Mouse (Mus musculus) kidney, postnatal 14 days (tissue): ENCODE measurements around the gene 2310061I04Rik.

Experiments
- DNase-seq: peaks from one replicate; pipeline ENCODE4 v3.0.0; 2022; ENCODE audit warnings: mixed read lengths

Gene 2310061I04Rik

GRCm38 (mm10) chr17:35869346-35870067, 27.7 kb downstream of the 2310061I04Rik start:
- DNase-seq = peak; percentile 72

- DNase-seq = no peak
These were observed 28.3 kb downstream of the 2310061I04Rik start for GRCm38 (mm10) chr17:35868961-35869345.

GRCm38 (mm10) chr17:35868165-35868820, 28.9 kb downstream of the 2310061I04Rik start:
- peak; percentile 56 for DNase-seq

- peak; percentile 57 for DNase-seq
These were observed 30.0 kb downstream of the 2310061I04Rik start for GRCm38 (mm10) chr17:35866911-35867890.

- DNase-seq = peak; percentile 77
These were observed 30.9 kb downstream of the 2310061I04Rik start for GRCm38 (mm10) chr17:35866281-35866831.

GRCm38 (mm10) chr17:35865481-35866280, 31.6 kb downstream of the 2310061I04Rik start, which contains the start of gene Ppp1r18:
TSS of gene Ppp1r18 (plus strand) at chr17:35865593.
- peak; percentile 79 for DNase-seq

- no peak for DNase-seq
These were observed 32.3 kb downstream of the 2310061I04Rik start for GRCm38 (mm10) chr17:35864832-35865353.

- DNase-seq = peak; percentile 93
These were observed 35.9 kb downstream of the 2310061I04Rik start, which contains the start of gene Nrm for GRCm38 (mm10) chr17:35861198-35861857. TSS of gene Nrm (plus strand) at chr17:35861318.

GRCm38 (mm10) chr17:35860831-35861197, 36.4 kb downstream of the 2310061I04Rik start:
- no peak for DNase-seq

- DNase-seq = no peak
These were observed 37.4 kb downstream of the 2310061I04Rik start for GRCm38 (mm10) chr17:35859835-35860234.

- no peak for DNase-seq
These were observed 37.9 kb downstream of the 2310061I04Rik start for GRCm38 (mm10) chr17:35859371-35859770.

GRCm38 (mm10) chr17:35850974-35851373, 46.3 kb downstream of the 2310061I04Rik start:
- no peak for DNase-seq

GRCm38 (mm10) chr17:35848112-35848511, 49.1 kb downstream of the 2310061I04Rik start:
- peak; percentile 49 for DNase-seq

GRCm38 (mm10) chr17:35843514-35843913, 53.7 kb downstream of the 2310061I04Rik start:
- no peak for DNase-seq
